Comparison of ENCODE assay signal across 8 mouse cellular contexts in genomic region chr10:77522021-77522731, GRCm38 (mm10). TPM values are rescaled to one million over a fixed set of nuclear protein-coding genes. Genes with fewer than 3 reads are reported as not detected.
DNase-seq lines count a peak whose midpoint lies in the region; ATAC-seq and TF ChIP-seq lines count a peak whose summit lies in the region.

No protein-coding gene starts in this region.

- peak overlapping the region; percentile 38 for H3K9ac ChIP-seq in kidney, embryonic 15.5 days
- H3K9ac ChIP-seq in midbrain, embryonic 15.5 days, result peak overlapping the region; percentile 46

- TF ChIP-seq POLR2A in kidney, adult 2 months (IDR thresholded peaks at IDR 0.05; ENCODE audit: low read depth, low read length), result no peak

- no peak for TF ChIP-seq CTCF in kidney, adult 2 months (conservative IDR thresholded peaks at IDR 0.05; ENCODE audit: insufficient read depth, insufficient read length, low read depth, low read length)

- H3K36me3 ChIP-seq in kidney, embryonic 15.5 days, result no peaks in the 10 kb centered on the region
- no peaks in the 10 kb centered on the region for H3K36me3 ChIP-seq in kidney, adult 2 months (ENCODE audit: control insufficient read depth, insufficient read depth, low read length)
- no peaks in the 10 kb centered on the region for H3K36me3 ChIP-seq in embryonic facial prominence, embryonic 10.5 days (replicated peaks)
- no peaks in the 10 kb centered on the region for H3K36me3 ChIP-seq in midbrain, embryonic 15.5 days (replicated peaks)

- no peak overlapping the region for H3K27ac ChIP-seq in kidney, embryonic 15.5 days
- H3K27ac ChIP-seq in kidney, adult 2 months (ENCODE audit: insufficient read depth, low read depth, low read length), result no peak overlapping the region
- peak overlapping the region; percentile 77 for H3K27ac ChIP-seq in embryonic facial prominence, embryonic 10.5 days (replicated peaks)
- H3K27ac ChIP-seq in midbrain, embryonic 15.5 days, result no peak overlapping the region

- no peaks in the 10 kb centered on the region; the same call in 1 of the 2 replicates for H3K27me3 ChIP-seq in kidney, embryonic 15.5 days
- H3K27me3 ChIP-seq in kidney, adult 2 months (replicated peaks; ENCODE audit: control insufficient read depth, insufficient read depth, low read length), result no peaks in the 10 kb centered on the region
- H3K27me3 ChIP-seq in embryonic facial prominence, embryonic 10.5 days (replicated peaks; ENCODE audit: low read depth, poor library complexity, severe bottlenecking), result peaks cover 24% of the 10 kb centered on the region; the same call in 1 of the 2 replicates
- H3K27me3 ChIP-seq in midbrain, embryonic 15.5 days (replicated peaks), result no peaks in the 10 kb centered on the region

- peak overlapping the region; percentile 35 for H3K4me3 ChIP-seq in kidney, embryonic 15.5 days (replicated peaks)
- H3K4me3 ChIP-seq in kidney, adult 2 months (ENCODE audit: insufficient read depth, low read depth, low read length), result no peak overlapping the region; the same call in 1 of the 2 replicates
- peak overlapping the region; percentile 53 for H3K4me3 ChIP-seq in embryonic facial prominence, embryonic 10.5 days
- peak overlapping the region; percentile 34 for H3K4me3 ChIP-seq in midbrain, embryonic 15.5 days

- 14% methylated on average over 18 of the region's 18 CpGs for WGBS in kidney, embryonic 15.5 days
- 22% methylated on average over 18 of the region's 18 CpGs for WGBS in kidney, adult 2 months
- 14% methylated on average over 18 of the region's 18 CpGs for WGBS in embryonic facial prominence, embryonic 10.5 days
- WGBS in midbrain, embryonic 15.5 days, result 15% methylated on average over 18 of the region's 18 CpGs

- H3K9me3 ChIP-seq in kidney, embryonic 15.5 days (replicated peaks), result no peaks in the 10 kb centered on the region
- H3K9me3 ChIP-seq in embryonic facial prominence, embryonic 10.5 days, result no peaks in the 10 kb centered on the region
- no peaks in the 10 kb centered on the region for H3K9me3 ChIP-seq in midbrain, embryonic 15.5 days

- no peak for DNase-seq in kidney, adult 2 months
- DNase-seq in embryonic facial prominence, embryonic 10.5 days (ENCODE audit: low spot score), result peak; percentile 45
- peak; percentile 83 for DNase-seq in thymus, postnatal 4 days
- DNase-seq in adrenal gland, adult 8-10 months, result no peak
- DNase-seq in right cerebral cortex, postnatal 4 days, result no peak

- H3K4me1 ChIP-seq in kidney, embryonic 15.5 days, result peaks cover 17% of the 10 kb centered on the region
- H3K4me1 ChIP-seq in kidney, adult 2 months (ENCODE audit: control insufficient read depth, insufficient read depth, low read length), result 0 out of 2 replicates have a peak, but pooled peaks cover 5% of the 10 kb centered on the region
- H3K4me1 ChIP-seq in embryonic facial prominence, embryonic 10.5 days, result peaks cover 17% of the 10 kb centered on the region
- H3K4me1 ChIP-seq in midbrain, embryonic 15.5 days, result no peaks in the 10 kb centered on the region; the same call in none of the 2 replicates

- peak overlapping the region; percentile 69 for H3K4me2 ChIP-seq in kidney, embryonic 15.5 days
- peak overlapping the region; percentile 61 for H3K4me2 ChIP-seq in midbrain, embryonic 15.5 days

- ATAC-seq in kidney, embryonic 15.5 days (replicated peaks; ENCODE audit: low FRiP score), result no peak
- peak; percentile 80 for ATAC-seq in inflammation-experienced regulatory T-cells, adult 6 months
- ATAC-seq in midbrain, embryonic 15.5 days (replicated peaks), result no peak

RNA-seq across cellular contexts. Expression of gene Fam207a, which starts 6.6 kb away (rescaled TPM):
- polyA plus RNA-seq in kidney, embryonic 15.5 days (2015; fragmentation: Nextera tagmentation; extraction: Ambion mirVana), result 34.3 and 37.2 TPM in 2 replicates
- 30.5 and 31.4 TPM in 2 replicates for polyA plus RNA-seq in kidney, adult 2 months (2012; rRNA removed)
- polyA plus RNA-seq in embryonic facial prominence, embryonic 10.5 days (2016; fragmentation: Nextera tagmentation; extraction: Ambion mirVana), result 43.9 and 46.9 TPM in 2 replicates
- 10 to 100 TPM; 13.7 to 16.1 (median 15.1) TPM for polyA plus RNA-seq in inflammation-experienced regulatory T-cells, adult 6 months (2017; shearing (Covaris generic))
- 48.0 and 52.8 TPM in 2 replicates for polyA plus RNA-seq in midbrain, embryonic 15.5 days (2015; fragmentation: Nextera tagmentation; extraction: Ambion mirVana)
- 10 to 100 TPM; 20.4 to 28.8 (median 24.8) TPM for total RNA-seq in adrenal gland, adult 8-10 months (2022)

RNA-seq across cellular contexts. Expression of gene Itgb2, which starts 7.9 kb away (rescaled TPM):
- polyA plus RNA-seq in kidney, embryonic 15.5 days (2015; fragmentation: Nextera tagmentation; extraction: Ambion mirVana), result 2.1 and 2.3 TPM in 2 replicates
- polyA plus RNA-seq in kidney, adult 2 months (2012; rRNA removed), result 6.5 and 13.6 TPM in 2 replicates
- 0.60 and 1.3 TPM in 2 replicates for polyA plus RNA-seq in embryonic facial prominence, embryonic 10.5 days (2016; fragmentation: Nextera tagmentation; extraction: Ambion mirVana)
- polyA plus RNA-seq in inflammation-experienced regulatory T-cells, adult 6 months (2017; shearing (Covaris generic)), result 100 to 1,000 TPM; 493 to 517 (median 499) TPM
- polyA plus RNA-seq in midbrain, embryonic 15.5 days (2015; fragmentation: Nextera tagmentation; extraction: Ambion mirVana), result 0.81 and 0.87 TPM in 2 replicates
- 10 to 100 TPM in 3 of 4 experiments, 1 to 10 TPM in 1; 8.6 to 16.8 (median 13.5) TPM for total RNA-seq in adrenal gland, adult 8-10 months (2022)

RNA-seq across cellular contexts. Expression of gene Pttg1ip, which starts 59.3 kb away (rescaled TPM):
- polyA plus RNA-seq in kidney, embryonic 15.5 days (2015; fragmentation: Nextera tagmentation; extraction: Ambion mirVana), result 149 and 152 TPM in 2 replicates
- polyA plus RNA-seq in kidney, adult 2 months (2012; rRNA removed), result 321 and 342 TPM in 2 replicates
- 65.6 and 71.0 TPM in 2 replicates for polyA plus RNA-seq in embryonic facial prominence, embryonic 10.5 days (2016; fragmentation: Nextera tagmentation; extraction: Ambion mirVana)
- polyA plus RNA-seq in inflammation-experienced regulatory T-cells, adult 6 months (2017; shearing (Covaris generic)), result 100 to 1,000 TPM in 2 of 3 experiments, 10 to 100 TPM in 1; 83.7 to 113 (median 112) TPM
- polyA plus RNA-seq in midbrain, embryonic 15.5 days (2015; fragmentation: Nextera tagmentation; extraction: Ambion mirVana), result 68.6 and 72.0 TPM in 2 replicates
- total RNA-seq in adrenal gland, adult 8-10 months (2022), result 100 to 1,000 TPM; 207 to 236 (median 225) TPM

Comparison
In these comparisons a context has a peak if more than half of its experiments do, and no peak if none do; other contexts are left out.
1. DNase-seq: peak in embryonic facial prominence, embryonic 10.5 days (single experiment) and thymus, postnatal 4 days (single experiment); none in kidney, adult 2 months (single experiment), adrenal gland, adult 8-10 months (single experiment) and right cerebral cortex, postnatal 4 days (single experiment).
2. RNA of gene Itgb2, which starts 7.9 kb away (polyA plus RNA-seq): 493 to 517 TPM in inflammation-experienced regulatory T-cells, adult 6 months; 6.5 to 13.6 TPM in kidney, adult 2 months, 2.1 to 2.3 TPM in kidney, embryonic 15.5 days, 0.60 to 1.3 TPM in embryonic facial prominence, embryonic 10.5 days and 0.81 to 0.87 TPM in midbrain, embryonic 15.5 days; every median in the first group is over 10 times any median in the second.